Mouse (Mus musculus): ENCODE measurements at regions not wholly inside any gene's neighbourhood (a gene's known extent, or its start where the extent isn't known, plus 50 kb on each side); places are given as distances from the start of the nearest gene placed in this dataset.

DNA sequence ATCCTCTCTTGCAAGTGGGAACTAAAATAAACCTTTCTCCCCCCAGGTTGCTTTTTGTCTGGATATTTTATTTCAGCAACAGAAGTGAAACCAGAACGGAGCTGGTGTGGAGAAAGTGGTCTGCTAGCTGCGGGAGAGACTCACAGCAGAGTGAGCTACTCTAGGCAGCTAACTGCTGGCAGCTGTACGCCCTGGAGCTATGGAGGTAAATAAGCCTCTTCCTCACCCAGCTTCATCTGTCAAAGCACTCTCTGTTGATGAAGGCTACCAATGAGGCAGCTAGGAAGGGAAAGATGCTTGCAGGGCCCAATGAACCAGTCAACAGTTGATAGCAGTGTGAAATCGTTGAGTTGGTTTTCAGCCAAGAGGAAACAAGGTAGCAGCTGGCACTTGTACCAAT, 119.3 kb upstream of the Lnx1 start:
- Histone ChIP-seq H3K4me1 (ENCODE audit: insufficient read depth) (no peaks in the 10 kb centered on the region), H3K9ac (no peak overlapping the region), H3K36me3 (ENCODE audit: insufficient read depth) (no peaks in the 10 kb centered on the region), H3K27ac (ENCODE audit: low read depth, low read length) (no peak overlapping the region), H3K9me3 (ENCODE audit: low read length) (no peaks in the 10 kb centered on the region), H3K27me3 (ENCODE audit: insufficient read depth, low read length) (no peaks in the 10 kb centered on the region), H3K4me2 (ENCODE audit: low read depth) (no peak overlapping the region), H3K4me3 (ENCODE audit: low read depth, low read length) (no peak overlapping the region)
- DNase-seq, result no peak
- no peak for ATAC-seq
- no peak for TF ChIP-seq CTCF (IDR thresholded peaks at IDR 0.05; ENCODE audit: low read depth)
- 60% methylated on average over 4 of the region's 4 CpGs for WGBS

DNA sequence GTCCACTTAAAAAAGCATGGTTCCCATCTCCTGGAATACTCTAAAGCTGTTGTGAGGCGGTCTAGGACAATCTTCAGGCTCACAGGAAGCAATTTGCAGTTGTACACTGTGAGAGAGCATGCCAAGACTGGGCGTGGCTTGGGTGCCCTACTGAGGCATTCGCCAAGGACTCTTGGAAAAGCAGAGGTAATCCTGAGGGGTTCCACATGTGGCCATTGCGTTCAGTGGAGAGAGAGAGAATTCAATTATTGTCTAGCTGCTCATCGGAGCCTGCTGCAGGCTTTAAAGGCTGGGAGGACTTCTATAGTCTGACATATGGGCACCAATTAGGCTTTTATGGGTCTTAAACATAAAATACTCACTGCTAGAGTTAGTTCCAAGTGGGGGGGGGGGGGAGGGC, 113.8 kb upstream of the Lnx1 start:
- no peak overlapping the region for H3K4me2 ChIP-seq (ENCODE audit: low read depth)
- H3K4me1 ChIP-seq (ENCODE audit: insufficient read depth), result no peaks in the 10 kb centered on the region
- H3K9ac ChIP-seq, result no peak overlapping the region
- no peaks in the 10 kb centered on the region for H3K27me3 ChIP-seq (ENCODE audit: insufficient read depth, low read length)
- TF ChIP-seq CTCF (IDR thresholded peaks at IDR 0.05; ENCODE audit: low read depth), result no peak
- H3K9me3 ChIP-seq (ENCODE audit: low read length), result no peaks in the 10 kb centered on the region
- WGBS, result 44% methylated on average over 5 of the region's 5 CpGs
- H3K4me3 ChIP-seq (ENCODE audit: low read depth, low read length), result no peak overlapping the region
- no peaks in the 10 kb centered on the region for H3K36me3 ChIP-seq (ENCODE audit: insufficient read depth)
- ATAC-seq (no peak), DNase-seq (no peak)
- H3K27ac ChIP-seq (ENCODE audit: low read depth, low read length), result no peak overlapping the region

DNA sequence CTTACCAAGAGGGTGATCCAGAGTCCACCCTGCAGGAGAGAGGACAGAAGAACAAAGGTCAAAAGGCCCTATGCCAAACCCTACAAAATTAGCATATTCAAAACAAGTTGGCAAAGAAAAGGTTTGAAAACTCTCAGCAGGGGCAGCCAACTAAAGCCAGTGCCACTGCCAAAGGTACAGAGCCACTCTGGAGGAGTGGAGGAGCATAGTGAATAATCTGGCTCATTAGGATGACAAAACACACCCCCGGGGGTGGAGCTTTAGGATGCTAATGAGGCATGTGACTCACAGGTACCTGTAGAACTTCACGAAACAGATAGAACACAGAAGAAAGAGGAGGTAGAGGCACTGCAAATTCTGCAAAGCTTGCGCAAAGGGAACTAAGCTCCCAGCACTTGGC, 110.7 kb upstream of the Lnx1 start:
- Histone ChIP-seq H3K36me3 (ENCODE audit: insufficient read depth) (no peaks in the 10 kb centered on the region), H3K4me3 (ENCODE audit: low read depth, low read length) (no peak overlapping the region), H3K9me3 (ENCODE audit: low read length) (no peaks in the 10 kb centered on the region), H3K4me1 (ENCODE audit: insufficient read depth) (no peaks in the 10 kb centered on the region), H3K27ac (ENCODE audit: low read depth, low read length) (no peak overlapping the region), H3K4me2 (ENCODE audit: low read depth) (no peak overlapping the region), H3K27me3 (ENCODE audit: insufficient read depth, low read length) (no peaks in the 10 kb centered on the region), H3K9ac (no peak overlapping the region)
- ATAC-seq (no peak), DNase-seq (no peak)
- no peak for TF ChIP-seq CTCF (IDR thresholded peaks at IDR 0.05; ENCODE audit: low read depth)
- 10% methylated on average over 3 of the region's 3 CpGs for WGBS

DNA sequence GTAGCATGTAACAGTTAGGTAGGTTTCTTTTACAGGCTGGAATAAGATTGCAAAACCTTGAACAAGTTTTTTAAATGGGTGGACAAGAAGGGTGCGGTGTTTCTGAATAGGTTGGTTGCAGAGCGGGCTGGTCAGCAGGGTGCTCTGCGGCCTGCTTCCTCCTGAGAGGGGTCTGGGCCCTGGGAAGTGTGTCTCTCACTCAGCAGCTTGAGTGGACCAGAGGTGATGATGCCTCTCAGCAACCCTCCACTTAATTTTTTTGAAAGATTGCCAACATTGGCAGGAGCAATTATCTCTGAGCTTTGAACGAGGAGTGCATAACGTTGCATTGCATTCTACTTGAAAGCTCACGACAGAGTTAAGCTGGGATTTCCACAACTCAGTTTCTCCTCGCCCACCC, 108.3 kb upstream of the Lnx1 start:
- no peak for DNase-seq
- no peak overlapping the region for H3K27ac ChIP-seq (ENCODE audit: low read depth, low read length)
- no peak for ATAC-seq
- H3K27me3 ChIP-seq (ENCODE audit: insufficient read depth, low read length), result no peaks in the 10 kb centered on the region
- no peak overlapping the region for H3K4me3 ChIP-seq (ENCODE audit: low read depth, low read length)
- no peak overlapping the region for H3K9ac ChIP-seq
- no peak overlapping the region for H3K4me2 ChIP-seq (ENCODE audit: low read depth)
- H3K36me3 ChIP-seq (ENCODE audit: insufficient read depth), result no peaks in the 10 kb centered on the region
- WGBS, result 59% methylated on average over 7 of the region's 7 CpGs
- no peaks in the 10 kb centered on the region for H3K9me3 ChIP-seq (ENCODE audit: low read length)
- H3K4me1 ChIP-seq (ENCODE audit: insufficient read depth), result no peaks in the 10 kb centered on the region
- no peak for TF ChIP-seq CTCF (IDR thresholded peaks at IDR 0.05; ENCODE audit: low read depth)

DNA sequence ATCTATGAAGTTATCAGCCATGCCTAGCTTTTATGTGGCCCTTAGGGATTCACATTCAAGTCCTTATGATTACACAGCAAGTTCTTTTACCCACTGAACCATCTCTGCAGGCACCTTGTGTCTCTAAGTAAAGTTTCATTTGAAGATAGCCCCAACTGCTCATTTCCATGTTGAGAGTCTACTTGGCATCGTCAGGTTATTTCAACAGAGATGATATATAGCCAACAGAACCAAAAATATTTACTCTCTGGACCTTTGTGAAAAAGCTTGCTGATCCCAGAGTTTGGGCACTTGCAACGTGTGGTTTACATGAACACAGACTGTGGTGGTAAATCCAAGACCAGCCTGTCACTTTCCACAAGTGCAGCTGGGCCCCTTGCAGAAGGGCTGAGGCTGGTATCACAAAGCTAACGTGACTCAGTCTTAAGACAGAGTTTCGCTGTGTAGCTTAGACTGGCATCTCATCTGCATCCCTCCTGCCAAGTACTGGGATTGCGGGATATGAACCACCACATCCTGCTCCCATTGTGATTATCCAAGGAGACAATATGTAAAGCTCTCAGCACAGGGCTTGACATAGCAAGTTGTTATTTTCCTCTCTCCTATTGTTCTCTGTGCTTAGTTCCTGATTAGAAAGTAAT, 105.0 kb upstream of the Lnx1 start:
- TF ChIP-seq CTCF (IDR thresholded peaks at IDR 0.05; ENCODE audit: low read depth), result no peak
- H3K36me3 ChIP-seq (ENCODE audit: insufficient read depth), result no peaks in the 10 kb centered on the region

DNA sequence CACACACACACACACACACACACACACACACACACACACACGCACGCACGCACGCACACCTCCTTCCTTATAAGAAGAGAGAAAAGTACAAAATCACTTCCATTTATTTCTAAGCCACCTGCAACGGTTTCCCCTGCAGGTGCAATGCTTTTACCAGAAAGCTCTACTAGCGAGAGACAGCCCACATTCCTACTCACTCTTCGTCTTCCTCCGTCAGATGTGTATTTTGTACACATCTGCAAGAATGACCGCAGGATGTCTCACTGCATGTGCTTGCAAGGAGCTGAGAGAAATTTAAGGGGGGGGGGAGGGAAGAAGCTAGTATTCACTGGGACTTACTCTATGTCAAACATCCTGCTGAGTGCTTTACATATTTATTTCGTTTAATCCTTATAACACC, 99.2 kb upstream of the Lnx1 start:
- Histone ChIP-seq H3K4me3 (ENCODE audit: low read depth, low read length) (no peak overlapping the region), H3K9ac (no peak overlapping the region), H3K36me3 (ENCODE audit: insufficient read depth) (no peaks in the 10 kb centered on the region), H3K27me3 (ENCODE audit: insufficient read depth, low read length) (no peaks in the 10 kb centered on the region), H3K27ac (ENCODE audit: low read depth, low read length) (no peak overlapping the region), H3K9me3 (ENCODE audit: low read length) (no peaks in the 10 kb centered on the region), H3K4me2 (ENCODE audit: low read depth) (no peak overlapping the region), H3K4me1 (ENCODE audit: insufficient read depth) (no peaks in the 10 kb centered on the region)
- WGBS, result 69% methylated on average over 10 of the region's 10 CpGs
- no peak for ATAC-seq
- DNase-seq, result no peak
- TF ChIP-seq CTCF (IDR thresholded peaks at IDR 0.05; ENCODE audit: low read depth), result no peak

More for the DNA sequence above, 105.0 kb upstream of the Lnx1 start:
- Histone ChIP-seq H3K4me1 (ENCODE audit: insufficient read depth) (no peaks in the 10 kb centered on the region), H3K27me3 (ENCODE audit: insufficient read depth, low read length) (no peaks in the 10 kb centered on the region), H3K4me3 (ENCODE audit: low read depth, low read length) (no peak overlapping the region), H3K9ac (no peak overlapping the region), H3K4me2 (ENCODE audit: low read depth) (no peak overlapping the region), H3K27ac (ENCODE audit: low read depth, low read length) (no peak overlapping the region), H3K9me3 (ENCODE audit: low read length) (no peaks in the 10 kb centered on the region)
- WGBS, result 58% methylated on average over 5 of the region's 5 CpGs
- ATAC-seq (no peak), DNase-seq (no peak)

DNA sequence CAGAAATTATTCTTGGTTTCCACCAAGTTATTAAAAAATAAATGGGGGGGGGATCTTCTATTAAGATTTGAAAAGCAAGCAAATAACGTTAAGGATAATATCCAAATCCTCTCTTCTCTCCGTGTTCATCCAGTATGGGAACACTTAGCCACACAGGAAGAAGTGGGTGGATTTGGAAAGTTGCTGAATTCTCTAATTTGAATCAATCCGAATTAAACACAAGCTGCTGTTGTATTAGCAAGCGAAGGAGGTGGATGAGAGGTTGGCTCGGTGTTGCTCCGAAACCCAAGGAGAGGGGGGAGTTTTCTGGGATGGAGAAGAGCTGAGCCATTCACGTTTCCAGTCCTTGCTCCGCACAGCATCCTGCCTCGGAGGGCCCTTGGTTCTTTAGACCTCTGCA, 97.6 kb upstream of the Lnx1 start:
- H3K9ac ChIP-seq, result no peak overlapping the region
- no peak overlapping the region for H3K4me3 ChIP-seq (ENCODE audit: low read depth, low read length)
- no peaks in the 10 kb centered on the region for H3K4me1 ChIP-seq (ENCODE audit: insufficient read depth)
- no peaks in the 10 kb centered on the region for H3K36me3 ChIP-seq (ENCODE audit: insufficient read depth)
- no peak overlapping the region for H3K27ac ChIP-seq (ENCODE audit: low read depth, low read length)
- 61% methylated on average over 9 of the region's 9 CpGs for WGBS
- DNase-seq, result no peak
- no peak for TF ChIP-seq CTCF (IDR thresholded peaks at IDR 0.05; ENCODE audit: low read depth)
- H3K27me3 ChIP-seq (ENCODE audit: insufficient read depth, low read length), result no peaks in the 10 kb centered on the region
- no peaks in the 10 kb centered on the region for H3K9me3 ChIP-seq (ENCODE audit: low read length)
- no peak for ATAC-seq
- H3K4me2 ChIP-seq (ENCODE audit: low read depth), result no peak overlapping the region

All from forebrain, postnatal 0 days (tissue).